Mouse (Mus musculus): ENCODE data around the gene Lamtor1. TPM values are rescaled to one million over a fixed set of nuclear protein-coding genes. Genes with fewer than 3 reads are reported as not detected.
A peak's percentile ranks its signal among the peaks of the same experiment; 100 is the strongest.

The Lamtor1 gene
- polyA plus RNA-seq, 1 experiment = 169 TPM

DNA sequence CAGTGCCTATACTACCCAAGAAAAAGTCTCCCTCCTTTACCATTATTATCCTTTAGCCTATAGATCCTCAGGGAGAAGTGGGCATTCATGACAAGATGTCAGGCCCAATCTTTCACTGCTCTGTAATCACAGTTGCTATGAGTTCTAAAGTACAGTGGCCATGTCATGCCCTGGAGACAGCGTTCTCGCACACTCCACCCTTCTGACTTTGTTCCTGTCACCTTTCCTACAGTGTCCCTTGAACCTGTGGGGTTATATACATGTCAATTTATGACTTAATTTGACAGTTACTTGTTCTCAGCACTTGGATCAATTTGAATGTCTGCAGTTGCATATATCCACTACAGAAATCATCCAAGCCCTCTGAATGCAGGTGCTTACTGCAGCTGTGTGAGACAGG is 57.1 kb downstream of the Lamtor1 start:
- no peak for DNase-seq (ENCODE audit: low read depth)
- no peak for TF ChIP-seq POLR2A (IDR thresholded peaks at IDR 0.05; ENCODE audit: borderline replicate concordance, extremely low read depth, insufficient read depth, insufficient read length, poor library complexity, severe bottlenecking)
- TF ChIP-seq CTCF (IDR thresholded peaks at IDR 0.05; ENCODE audit: borderline replicate concordance, extremely low read depth, insufficient read depth, insufficient read length) = no peak

DNA sequence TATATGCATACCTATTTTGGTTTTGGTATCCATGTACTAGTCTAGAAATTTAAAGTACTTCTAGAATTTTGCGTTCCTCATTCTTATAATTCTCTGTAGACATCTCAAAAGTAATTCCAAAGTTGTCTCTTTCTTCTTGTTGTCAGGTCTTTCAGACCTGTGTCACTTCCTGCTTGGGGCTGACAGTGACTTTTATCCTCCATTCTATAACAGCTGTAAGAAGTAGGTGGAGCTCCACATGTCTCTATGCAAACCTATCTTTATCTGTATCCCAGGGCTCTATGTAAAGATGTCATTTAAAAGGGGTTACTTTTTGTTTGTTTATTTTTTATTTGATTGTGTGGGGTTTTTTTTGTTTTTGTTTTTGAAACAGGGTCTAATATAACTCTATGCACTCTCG is 57.9 kb downstream of the Lamtor1 start:
- TF ChIP-seq POLR2A (IDR thresholded peaks at IDR 0.05; ENCODE audit: borderline replicate concordance, extremely low read depth, insufficient read depth, insufficient read length, poor library complexity, severe bottlenecking) (no peak), CTCF (IDR thresholded peaks at IDR 0.05; ENCODE audit: borderline replicate concordance, extremely low read depth, insufficient read depth, insufficient read length) (no peak)
- no peak for DNase-seq (ENCODE audit: low read depth)

DNA sequence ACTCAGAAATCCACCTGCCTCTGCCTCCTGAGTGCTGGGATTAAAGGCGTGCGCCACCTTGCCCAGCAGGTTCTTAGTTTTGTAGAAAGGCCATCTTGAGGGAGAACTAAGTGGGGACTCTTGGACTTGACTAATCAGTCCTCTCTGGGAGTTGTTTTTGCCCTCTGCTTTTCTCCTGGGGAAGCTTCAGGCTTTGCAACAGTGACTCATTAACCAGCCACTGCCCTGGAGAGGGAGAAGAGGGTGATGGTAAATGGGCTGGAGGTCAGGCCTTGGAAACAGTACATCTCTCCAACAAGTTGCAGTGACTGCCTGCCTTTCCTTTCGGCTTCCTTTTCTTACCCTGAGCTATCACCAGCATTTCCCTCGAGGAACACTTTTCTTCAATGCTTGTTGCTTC is 58.8 kb downstream of the Lamtor1 start:
- TF ChIP-seq POLR2A (IDR thresholded peaks at IDR 0.05; ENCODE audit: borderline replicate concordance, extremely low read depth, insufficient read depth, insufficient read length, poor library complexity, severe bottlenecking) = no peak
- no peak for TF ChIP-seq CTCF (IDR thresholded peaks at IDR 0.05; ENCODE audit: borderline replicate concordance, extremely low read depth, insufficient read depth, insufficient read length)
- DNase-seq (ENCODE audit: low read depth) = no peak

DNA sequence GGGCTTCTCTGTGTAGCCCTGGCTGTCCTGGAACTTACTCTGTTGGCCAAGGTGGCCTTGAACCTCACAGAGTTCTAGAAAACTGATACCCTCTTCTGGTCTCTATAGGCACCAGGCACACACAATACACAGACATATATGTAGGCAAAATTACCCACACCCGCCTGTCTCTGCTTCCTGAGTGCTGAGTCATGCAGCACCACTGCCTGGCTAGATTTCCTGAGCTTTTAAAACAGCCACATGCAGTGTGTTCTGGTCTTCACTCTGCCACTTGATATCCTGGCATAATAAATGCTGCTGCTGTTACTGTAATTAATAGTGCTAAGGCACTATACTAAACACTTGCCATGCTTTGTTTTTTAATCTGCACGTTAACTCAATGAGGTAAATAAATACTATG is 59.9 kb downstream of the Lamtor1 start:
- TF ChIP-seq POLR2A (IDR thresholded peaks at IDR 0.05; ENCODE audit: borderline replicate concordance, extremely low read depth, insufficient read depth, insufficient read length, poor library complexity, severe bottlenecking) (no peak), CTCF (IDR thresholded peaks at IDR 0.05; ENCODE audit: borderline replicate concordance, extremely low read depth, insufficient read depth, insufficient read length) (no peak)
- DNase-seq (ENCODE audit: low read depth) = no peak

DNA sequence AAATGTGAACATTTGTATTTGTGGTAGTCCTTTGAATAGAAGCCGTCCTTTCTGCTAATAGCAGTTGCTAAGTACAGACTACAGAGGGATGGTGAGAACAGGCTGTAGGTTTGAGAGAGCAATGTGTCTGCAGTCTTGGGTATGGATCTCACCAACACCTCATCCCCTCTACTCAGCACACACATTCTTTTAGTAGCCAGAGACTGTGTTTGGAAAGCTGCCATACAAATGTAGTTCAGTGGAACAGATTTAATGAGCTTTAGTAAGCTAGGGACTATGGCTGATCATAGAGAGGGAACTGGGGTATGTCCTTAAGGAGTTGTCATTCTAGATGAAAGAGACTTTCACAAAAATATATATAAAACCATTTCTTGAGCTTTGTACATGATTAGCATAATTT is 61.6 kb downstream of the Lamtor1 start:
- no peak for TF ChIP-seq POLR2A (IDR thresholded peaks at IDR 0.05; ENCODE audit: borderline replicate concordance, extremely low read depth, insufficient read depth, insufficient read length, poor library complexity, severe bottlenecking)
- DNase-seq (ENCODE audit: low read depth) = peak; percentile 57

DNA sequence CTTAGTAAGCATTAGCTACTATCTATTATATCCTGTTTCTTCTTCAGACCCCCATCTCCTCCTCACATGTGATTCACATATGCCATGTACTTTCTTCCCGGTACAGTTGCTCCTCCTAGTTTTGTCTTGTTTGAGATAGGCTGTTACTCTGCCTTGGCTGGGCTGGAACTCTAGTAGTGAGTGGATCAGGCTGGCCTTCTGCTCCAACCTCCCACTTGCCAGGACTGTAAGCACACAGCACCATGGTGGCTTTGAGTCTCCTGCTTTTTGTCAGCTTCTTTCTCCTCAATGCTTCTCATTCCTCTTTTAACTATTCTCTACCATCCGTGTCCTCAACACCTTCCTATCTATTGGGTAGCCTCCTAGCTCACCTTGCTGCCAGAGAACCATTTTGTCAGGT is 63.0 kb downstream of the Lamtor1 start:
- TF ChIP-seq POLR2A (IDR thresholded peaks at IDR 0.05; ENCODE audit: borderline replicate concordance, extremely low read depth, insufficient read depth, insufficient read length, poor library complexity, severe bottlenecking) = no peak
- TF ChIP-seq CTCF (IDR thresholded peaks at IDR 0.05; ENCODE audit: borderline replicate concordance, extremely low read depth, insufficient read depth, insufficient read length) = no peak
- DNase-seq (ENCODE audit: low read depth) = peak; percentile 15

DNA sequence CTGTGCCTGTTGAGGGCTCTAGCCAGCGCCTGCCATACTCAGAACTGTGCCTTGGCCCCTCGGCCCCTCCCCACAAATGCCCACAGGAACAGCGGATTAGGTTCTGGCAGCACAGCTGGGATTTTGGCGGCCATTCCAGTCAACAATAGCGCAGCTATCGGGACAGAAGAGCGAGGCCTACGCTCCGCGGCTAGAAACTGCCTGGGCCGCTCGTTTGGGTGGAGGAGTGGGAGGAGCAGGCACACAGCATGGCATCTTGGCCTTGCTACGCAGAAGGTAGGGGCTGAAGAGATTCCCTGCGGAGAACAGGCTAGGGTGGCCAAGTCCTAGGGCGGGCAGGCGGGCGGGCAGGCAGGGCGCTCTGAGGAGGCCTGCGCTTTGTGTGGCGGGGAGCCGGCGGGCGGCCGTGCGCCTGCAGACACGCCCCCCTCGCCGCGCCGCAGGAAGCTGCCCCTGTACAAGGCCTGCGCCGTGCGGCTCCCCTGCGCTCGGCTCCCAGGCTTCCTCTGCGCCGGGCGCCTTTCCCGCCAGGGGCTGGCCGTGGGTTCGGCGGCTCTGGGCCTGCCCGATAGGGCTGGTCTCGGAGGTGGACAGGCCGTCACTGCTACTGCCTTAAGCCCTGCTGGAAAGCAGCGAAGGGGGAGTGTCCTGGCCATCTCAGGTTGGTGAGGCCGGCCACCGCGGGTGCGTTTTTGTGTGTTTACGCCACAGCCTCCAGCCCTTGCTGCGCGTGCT is 64.2 kb downstream of the Lamtor1 start:
- TF ChIP-seq POLR2A (IDR thresholded peaks at IDR 0.05; ENCODE audit: borderline replicate concordance, extremely low read depth, insufficient read depth, insufficient read length, poor library complexity, severe bottlenecking) (peak; percentile 78), CTCF (IDR thresholded peaks at IDR 0.05; ENCODE audit: borderline replicate concordance, extremely low read depth, insufficient read depth, insufficient read length) (no peak)
- peak; percentile 96 for DNase-seq (ENCODE audit: low read depth)

DNA sequence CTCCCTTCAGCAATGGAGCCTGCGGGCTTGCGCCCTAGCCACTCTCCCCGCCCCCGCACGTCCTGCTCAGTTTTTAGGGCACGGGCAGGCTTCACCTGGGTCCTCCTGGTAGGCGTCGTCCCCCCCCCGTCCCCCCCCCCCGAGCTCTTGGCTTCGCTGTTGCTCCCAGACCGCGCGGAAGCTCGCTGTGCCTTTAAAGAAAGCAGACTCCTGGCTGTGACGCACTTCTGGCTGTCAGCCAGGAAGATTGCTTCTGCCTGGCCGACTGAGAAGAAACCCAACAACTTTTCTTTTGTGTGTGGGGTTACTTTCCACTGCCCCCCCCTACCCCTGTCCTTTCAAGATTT is 64.7 kb downstream of the Lamtor1 start:
- peak; percentile 98 for DNase-seq (ENCODE audit: low read depth)
- TF ChIP-seq CTCF (IDR thresholded peaks at IDR 0.05; ENCODE audit: borderline replicate concordance, extremely low read depth, insufficient read depth, insufficient read length) = no peak
- no peak for TF ChIP-seq POLR2A (IDR thresholded peaks at IDR 0.05; ENCODE audit: borderline replicate concordance, extremely low read depth, insufficient read depth, insufficient read length, poor library complexity, severe bottlenecking)

DNA sequence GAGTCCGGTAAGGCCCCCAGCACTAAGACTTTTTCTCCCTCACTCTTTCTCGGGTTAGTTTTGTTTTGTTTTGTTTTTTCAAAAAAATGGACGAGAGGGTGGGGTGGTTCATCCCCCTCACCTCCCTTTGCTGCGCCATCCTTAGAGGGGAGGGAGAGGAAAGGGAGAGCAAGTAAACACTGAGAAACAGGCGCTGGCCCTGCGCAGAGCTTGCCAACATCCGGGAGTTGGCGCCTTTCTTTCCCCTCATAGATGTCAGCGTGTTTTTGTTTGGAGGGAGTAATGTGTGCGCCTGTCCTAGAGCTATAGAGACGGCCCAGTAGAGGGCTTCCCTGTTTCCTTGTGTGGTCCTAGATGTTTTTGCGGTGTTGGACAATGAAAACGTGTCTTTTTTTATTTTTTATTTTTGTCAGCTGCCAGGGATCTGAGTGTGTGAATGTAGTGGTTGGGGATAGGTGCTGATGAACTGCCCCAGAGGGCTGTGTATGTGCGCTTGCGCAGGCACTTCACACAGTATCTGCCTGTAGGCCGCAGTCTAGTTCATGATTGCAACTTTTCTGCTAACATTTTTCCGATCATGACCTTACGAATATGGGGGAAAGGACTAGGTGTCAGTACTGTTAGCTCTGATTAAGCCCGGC is 65.2 kb downstream of the Lamtor1 start:
- TF ChIP-seq POLR2A (IDR thresholded peaks at IDR 0.05; ENCODE audit: borderline replicate concordance, extremely low read depth, insufficient read depth, insufficient read length, poor library complexity, severe bottlenecking) (no peak), CTCF (IDR thresholded peaks at IDR 0.05; ENCODE audit: borderline replicate concordance, extremely low read depth, insufficient read depth, insufficient read length) (0 out of 2 replicates have a peak, but pooled peaks have one; percentile 0)
- peak; percentile 96 for DNase-seq (ENCODE audit: low read depth)

DNA sequence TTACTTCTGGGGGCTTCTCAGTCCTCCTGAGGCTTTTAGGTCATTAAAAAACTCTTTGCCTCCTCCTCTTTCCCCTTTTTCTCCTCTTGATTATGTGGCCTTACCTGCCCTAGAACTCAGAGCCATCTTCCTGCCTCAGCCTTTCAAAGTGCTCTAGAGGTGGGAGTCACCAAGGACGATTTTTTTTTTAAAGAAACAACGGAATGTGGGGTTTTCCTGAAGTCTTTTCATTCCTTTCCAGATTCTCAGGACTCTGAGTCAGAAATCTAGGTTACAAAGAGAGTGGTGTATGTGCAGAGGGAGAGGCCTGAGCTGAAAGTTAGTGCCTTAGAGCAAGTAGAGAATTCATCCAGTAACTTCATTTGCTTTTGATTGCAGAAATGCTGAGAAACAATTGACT is 66.0 kb downstream of the Lamtor1 start:
- TF ChIP-seq POLR2A (IDR thresholded peaks at IDR 0.05; ENCODE audit: borderline replicate concordance, extremely low read depth, insufficient read depth, insufficient read length, poor library complexity, severe bottlenecking) = no peak
- TF ChIP-seq CTCF (IDR thresholded peaks at IDR 0.05; ENCODE audit: borderline replicate concordance, extremely low read depth, insufficient read depth, insufficient read length) = no peak
- peak; percentile 5 for DNase-seq (ENCODE audit: low read depth)

DNA sequence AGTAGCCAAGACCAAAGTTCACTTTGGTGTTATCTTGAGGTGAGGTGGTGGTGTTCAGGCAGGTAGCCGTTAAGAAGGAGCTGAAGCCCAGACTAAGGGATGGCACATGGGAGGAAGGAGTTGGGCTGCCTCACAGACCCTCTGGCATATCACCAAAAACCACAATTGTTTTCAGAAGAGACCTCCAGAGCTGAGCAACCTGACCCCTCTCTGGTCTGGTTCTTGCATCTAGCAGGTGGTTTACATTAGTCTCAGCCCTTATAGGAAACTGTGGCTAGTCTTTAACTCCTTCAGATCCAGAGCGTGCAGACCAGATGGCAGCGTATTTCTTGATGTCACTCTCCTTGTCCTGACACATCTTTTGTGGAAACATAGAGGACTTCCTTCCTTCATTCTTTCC is 68.0 kb downstream of the Lamtor1 start:
- TF ChIP-seq POLR2A (IDR thresholded peaks at IDR 0.05; ENCODE audit: borderline replicate concordance, extremely low read depth, insufficient read depth, insufficient read length, poor library complexity, severe bottlenecking) (no peak), CTCF (IDR thresholded peaks at IDR 0.05; ENCODE audit: borderline replicate concordance, extremely low read depth, insufficient read depth, insufficient read length) (no peak)
- DNase-seq (ENCODE audit: low read depth) = no peak

DNA sequence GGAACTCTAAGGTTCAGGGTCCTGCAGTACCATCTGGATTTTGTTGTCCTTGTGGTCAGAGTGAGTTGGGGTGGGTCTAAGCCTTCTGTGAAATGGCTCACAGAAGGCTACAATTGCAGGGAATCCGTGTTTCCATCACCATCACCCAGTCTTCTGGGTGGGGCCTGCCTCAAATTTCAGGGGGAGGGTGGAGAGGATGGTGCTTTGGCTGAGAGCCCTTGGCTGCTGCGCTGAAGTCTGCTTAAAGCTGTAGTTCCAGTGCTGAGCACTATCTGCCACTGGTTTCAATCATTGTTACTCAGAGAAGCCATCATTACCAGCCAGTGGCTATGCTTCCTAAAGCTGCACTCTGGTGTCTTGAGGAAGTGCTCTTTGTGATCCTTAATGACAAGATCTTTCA is 68.8 kb downstream of the Lamtor1 start:
- DNase-seq (ENCODE audit: low read depth) = peak; percentile 20
- TF ChIP-seq POLR2A (IDR thresholded peaks at IDR 0.05; ENCODE audit: borderline replicate concordance, extremely low read depth, insufficient read depth, insufficient read length, poor library complexity, severe bottlenecking) (no peak), CTCF (IDR thresholded peaks at IDR 0.05; ENCODE audit: borderline replicate concordance, extremely low read depth, insufficient read depth, insufficient read length) (no peak)

Other genes with a start within 250 kb of the Lamtor1 start
- gene Clpb, start 242.3 kb upstream of the Lamtor1 start, polyA plus RNA-seq (2012; rRNA removed) = 20.1 and 25.4 TPM in 2 replicates
- 0.87 and 3.1 TPM in 2 replicates for gene Phox2a, start 87.6 kb upstream of the Lamtor1 start, polyA plus RNA-seq (2012; rRNA removed)
- gene Inppl1, start 67.7 kb upstream of the Lamtor1 start, polyA plus RNA-seq (2012; rRNA removed) = 29.9 and 36.2 TPM in 2 replicates
- gene Folr2, start 48.7 kb upstream of the Lamtor1 start, polyA plus RNA-seq (2012; rRNA removed) = 4.3 and 4.5 TPM in 2 replicates
- gene Anapc15, start 42.2 kb upstream of the Lamtor1 start, polyA plus RNA-seq (2012; rRNA removed) = 88.7 and 115 TPM in 2 replicates
- 16.3 and 25.3 TPM in 2 replicates for gene Folr1, start 35.1 kb upstream of the Lamtor1 start, polyA plus RNA-seq (2012; rRNA removed)
- gene Tomt, start 455 bp downstream of the Lamtor1 start, polyA plus RNA-seq (2012; rRNA removed) = 0.18 and 0.33 TPM in 2 replicates
- 10.8 and 13.1 TPM in 2 replicates for gene Lrrc51, start 28.0 kb downstream of the Lamtor1 start, polyA plus RNA-seq (2012; rRNA removed)
- gene Numa1, start 28.2 kb downstream of the Lamtor1 start, polyA plus RNA-seq (2012; rRNA removed) = 72.1 and 104 TPM in 2 replicates
- gene Il18bp, start 112.8 kb downstream of the Lamtor1 start, polyA plus RNA-seq (2012; rRNA removed) = 18.4 and 19.6 TPM in 2 replicates
- 65.8 and 95.5 TPM in 2 replicates for gene Rnf121, start 159.6 kb downstream of the Lamtor1 start, polyA plus RNA-seq (2012; rRNA removed)
- 44.4 and 63.2 TPM in 2 replicates for gene Xndc1, start 159.6 kb downstream of the Lamtor1 start, polyA plus RNA-seq (2012; rRNA removed)
- 5.7 and 7.7 TPM in 2 replicates for gene Xntrpc, start 159.8 kb downstream of the Lamtor1 start, polyA plus RNA-seq (2012; rRNA removed)
- gene Trpc2, start 177.2 kb downstream of the Lamtor1 start, polyA plus RNA-seq (2012; rRNA removed) = 3.4 and 5.8 TPM in 2 replicates
- gene Art1, start 195.8 kb downstream of the Lamtor1 start, polyA plus RNA-seq (2012; rRNA removed) = 0.34 and 0.39 TPM in 2 replicates
- gene Art5, start 203.6 kb downstream of the Lamtor1 start, polyA plus RNA-seq (2012; rRNA removed) = 0.26 and 0.69 TPM in 2 replicates
- gene Chrna10, start 210.9 kb downstream of the Lamtor1 start, polyA plus RNA-seq (2012; rRNA removed) = 0.04 and 0.05 TPM in 2 replicates